Mouse (Mus musculus) mesoderm, embryonic 11.5 days (tissue): ENCODE measurements around the gene 4930451I11Rik.

Experiments used
- DNase-seq: peaks from one replicate; pipeline ENCODE4 v3.0.0-alpha.2; 2012; ENCODE audit warnings: low read depth, low spot score

Gene 4930451I11Rik

GRCm38 (mm10) chr7:126781661-126782370 lies 49.6 kb downstream of the 4930451I11Rik start:
- no peak for DNase-seq

- no peak for DNase-seq
Observed at GRCm38 (mm10) chr7:126780971-126781635, 50.3 kb downstream of the 4930451I11Rik start, which contains the start of gene Tbx6. Gene Tbx6, plus strand, starts transcription at chr7:126781483.
